Mouse (Mus musculus) midbrain, embryonic 16.5 days (tissue): Measurements from ENCODE around the gene Pde8b. TPM values are rescaled to one million over a fixed set of nuclear protein-coding genes. Genes with fewer than 3 reads are reported as not detected.

Experiments used
- ATAC-seq: fragments of 200-750 bp; cut with Nextera tagmentation; 2 replicates; pipeline ENCODE4 v1.8.0; 2017; ENCODE audit warnings: moderate TSS enrichment
- H3K27ac ChIP-seq: fragments of 300-500 bp; sonication (generic); 2 replicates; pipeline ENCODE4 v1.5.1; 2014; ENCODE audit warnings: mild to moderate bottlenecking, low read length, mixed read lengths
- H3K27me3 ChIP-seq: fragments of 300-500 bp; sonication (generic); 2 replicates; pipeline ENCODE4 v1.6.1; 2014; ENCODE audit warnings: low read depth, low read length, mixed read lengths; ENCODE audit not compliant: control insufficient read depth, insufficient read depth
- H3K36me3 ChIP-seq: fragments of 300-500 bp; sonication (generic); 2 replicates; pipeline ENCODE4 v1.6.1; 2014; ENCODE audit warnings: mild to moderate bottlenecking, low read length, moderate library complexity, mixed read lengths; ENCODE audit not compliant: control insufficient read depth, insufficient read depth
- H3K4me1 ChIP-seq: fragments of 300-500 bp; sonication (generic); 2 replicates; pipeline ENCODE4 v1.6.1; 2014; ENCODE audit warnings: mild to moderate bottlenecking, low read length, mixed read lengths; ENCODE audit not compliant: control insufficient read depth, insufficient read depth
- H3K4me2 ChIP-seq: fragments of 300-500 bp; sonication (generic); 2 replicates; pipeline ENCODE4 v1.6.1; 2014; ENCODE audit warnings: mild to moderate bottlenecking, low read length, mixed read lengths
- H3K4me3 ChIP-seq: fragments of 300-500 bp; sonication (generic); 2 replicates; pipeline ENCODE4 v1.5.1; 2014; ENCODE audit warnings: low read depth, mild to moderate bottlenecking, low read length, moderate library complexity, mixed read lengths
- H3K9ac ChIP-seq: fragments of 300-500 bp; sonication (generic); 2 replicates; pipeline ENCODE4 v1.6.1; 2014; ENCODE audit warnings: low read depth, low read length, mixed read lengths
- H3K9me3 ChIP-seq: fragments of 300-500 bp; sonication (generic); replicated peaks from 2 replicates; pipeline ENCODE4 v1.6.1; 2014; ENCODE audit warnings: mild to moderate bottlenecking, low read length, mixed read lengths; ENCODE audit not compliant: control insufficient read depth, poor library complexity, severe bottlenecking
- WGBS: fragments of 180-500 bp; shearing (Covaris S2); extraction: QIAGEN DNeasy Blood & Tissue Kit; methylation state at CpG from one replicate; pipeline ENCODE4 v1.1.7; 2014; 5-methylcytosine and 5-hydroxymethylcytosine counted together
- polyA plus RNA-seq: library from polyadenylated mRNA; unstranded; fragments of >200 nt; fragmentation: Nextera tagmentation; extraction: Ambion mirVana; gene quantifications from 2 replicates; pipeline ENCODE4 v1.2.1, GENCODE M21; 2015

Pde8b gene
- polyA plus RNA-seq, 1 experiment from 2014 or later: 11.0 TPM

- Histone ChIP-seq H3K4me3 (no peak overlapping the region), H3K9ac (no peak overlapping the region), H3K36me3 (no peaks in the 10 kb centered on the region), H3K4me2 (no peak overlapping the region), H3K27ac (no peak overlapping the region), H3K9me3 (no peaks in the 10 kb centered on the region), H3K27me3 (no peaks in the 10 kb centered on the region), H3K4me1 (no peaks in the 10 kb centered on the region)
- whole genome bisulfite sequencing: 63% methylated on average over 1 of the region's 1 CpGs
- no peak for ATAC-seq
Observed at GRCm38 (mm10) chr13:95260391-95260790, 10.3 kb upstream of the Pde8b start.

GRCm38 (mm10) chr13:95257083-95257482 lies 6.9 kb upstream of the Pde8b start:
- Histone ChIP-seq H3K9me3 (no peaks in the 10 kb centered on the region), H3K27ac (no peak overlapping the region), H3K27me3 (no peaks in the 10 kb centered on the region), H3K4me1 (no peaks in the 10 kb centered on the region), H3K9ac (no peak overlapping the region), H3K4me3 (no peak overlapping the region), H3K36me3 (no peaks in the 10 kb centered on the region), H3K4me2 (no peak overlapping the region)
- ATAC-seq: no peak
- WGBS: 85% methylated on average over 6 of the region's 6 CpGs

DNA sequence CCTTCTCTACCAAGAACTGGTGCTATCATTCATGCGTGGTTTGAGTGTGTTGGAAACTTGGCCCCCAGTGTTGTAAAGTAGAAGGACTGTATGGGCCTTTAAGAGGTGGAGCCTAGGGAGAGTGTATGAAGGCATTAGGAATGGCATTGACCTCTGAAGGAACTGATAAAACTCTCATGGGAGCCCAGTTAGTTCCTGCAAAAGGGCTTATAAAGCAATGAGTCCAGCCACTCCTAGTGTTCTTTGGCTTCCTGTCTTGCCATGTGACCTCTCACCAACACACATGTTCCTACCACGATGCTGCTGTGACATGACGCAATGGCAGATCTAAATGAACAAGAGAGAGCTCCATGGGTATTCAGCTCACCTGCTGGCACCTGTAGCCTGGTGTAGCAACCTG lies 4.9 kb upstream of the Pde8b start:
- no peak for ATAC-seq
- Histone ChIP-seq H3K4me3 (no peak overlapping the region), H3K36me3 (no peaks in the 10 kb centered on the region), H3K27ac (no peak overlapping the region), H3K9ac (no peak overlapping the region), H3K4me1 (peaks cover 3% of the 10 kb centered on the region; the same call in 1 of the 2 replicates), H3K9me3 (no peaks in the 10 kb centered on the region), H3K27me3 (no peaks in the 10 kb centered on the region), H3K4me2 (no peak overlapping the region)
- WGBS: 95% methylated on average over 3 of the region's 3 CpGs

DNA sequence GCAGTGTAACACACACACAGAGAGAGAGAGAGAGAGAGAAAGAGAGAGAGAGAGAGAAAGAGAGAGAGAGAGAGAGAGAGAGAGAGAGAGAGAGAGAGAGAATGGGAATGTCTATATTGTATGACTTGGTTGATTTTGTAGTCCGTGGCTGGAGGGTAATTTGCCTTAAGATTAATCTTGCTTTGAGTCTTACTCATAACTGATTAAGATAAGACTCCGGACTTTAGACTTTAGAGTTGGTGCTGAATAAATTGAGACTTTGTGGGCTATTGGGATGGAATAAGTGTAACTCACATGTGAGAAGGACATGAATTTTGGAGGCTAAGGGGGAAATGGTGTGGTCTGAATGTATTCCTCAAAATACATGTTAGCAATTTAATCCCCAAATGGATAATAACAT lies 7.1 kb downstream of the Pde8b start:
- H3K9me3 ChIP-seq: peaks cover 2% of the 10 kb centered on the region; the same call in 1 of the 2 replicates
- H3K4me1 ChIP-seq: no peaks in the 10 kb centered on the region
- H3K36me3 ChIP-seq: no peaks in the 10 kb centered on the region
- no peak overlapping the region for H3K9ac ChIP-seq
- WGBS: 83% methylated on average over 2 of the region's 2 CpGs
- no peaks in the 10 kb centered on the region for H3K27me3 ChIP-seq
- no peak for ATAC-seq
- H3K4me3 ChIP-seq: no peak overlapping the region
- no peak overlapping the region for H3K27ac ChIP-seq
- H3K4me2 ChIP-seq: no peak overlapping the region

DNA sequence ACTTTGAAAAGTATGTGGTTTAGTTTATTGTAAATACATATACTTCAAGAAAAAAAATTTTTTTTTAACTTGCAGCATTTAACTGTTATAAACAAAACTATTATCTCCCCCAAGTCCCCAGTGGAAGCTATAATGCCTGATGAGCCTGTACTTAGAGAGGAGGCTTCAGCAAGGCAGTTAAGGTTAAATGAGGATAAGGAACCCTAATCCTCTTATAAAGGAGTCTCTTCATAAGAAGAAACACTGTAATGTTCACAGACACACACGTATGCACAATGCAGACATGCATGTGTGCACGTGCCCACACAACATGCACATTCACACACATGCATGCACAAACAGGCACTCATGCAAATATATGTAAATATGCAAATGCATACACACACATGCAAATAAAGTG lies 12.6 kb downstream of the Pde8b start:
- Histone ChIP-seq H3K27me3 (no peaks in the 10 kb centered on the region), H3K4me3 (no peak overlapping the region), H3K27ac (no peak overlapping the region), H3K4me2 (no peak overlapping the region), H3K9ac (no peak overlapping the region), H3K9me3 (peaks cover 2% of the 10 kb centered on the region; the same call in 1 of the 2 replicates), H3K4me1 (no peaks in the 10 kb centered on the region), H3K36me3 (no peaks in the 10 kb centered on the region)
- ATAC-seq: no peak
- WGBS: 83% methylated on average over 2 of the region's 2 CpGs

DNA sequence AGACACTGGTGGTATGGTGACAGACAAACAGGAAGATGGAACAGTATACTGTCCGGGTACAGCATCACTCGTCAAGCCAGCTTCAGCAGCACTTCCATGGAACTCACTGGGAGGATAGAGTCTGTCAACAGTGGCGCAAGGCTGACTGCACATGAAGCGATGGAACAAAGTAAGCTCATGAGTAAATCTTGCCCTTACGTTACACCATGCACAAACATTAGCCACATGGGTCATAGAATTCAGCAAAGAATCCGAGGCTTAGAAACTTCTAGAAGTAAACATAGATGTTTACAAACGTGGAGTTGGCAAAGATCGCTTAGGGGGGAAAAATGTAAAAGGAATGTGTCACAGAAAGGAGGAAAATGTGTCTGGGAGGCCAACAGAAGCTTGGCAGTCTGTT lies 14.9 kb downstream of the Pde8b start:
- Histone ChIP-seq H3K4me1 (no peaks in the 10 kb centered on the region), H3K27ac (no peak overlapping the region), H3K4me2 (no peak overlapping the region), H3K4me3 (no peak overlapping the region), H3K36me3 (no peaks in the 10 kb centered on the region), H3K9ac (no peak overlapping the region), H3K9me3 (no peaks in the 10 kb centered on the region; the same call in 1 of the 2 replicates), H3K27me3 (no peaks in the 10 kb centered on the region)
- ATAC-seq: no peak
- WGBS: 79% methylated on average over 8 of the region's 8 CpGs

DNA sequence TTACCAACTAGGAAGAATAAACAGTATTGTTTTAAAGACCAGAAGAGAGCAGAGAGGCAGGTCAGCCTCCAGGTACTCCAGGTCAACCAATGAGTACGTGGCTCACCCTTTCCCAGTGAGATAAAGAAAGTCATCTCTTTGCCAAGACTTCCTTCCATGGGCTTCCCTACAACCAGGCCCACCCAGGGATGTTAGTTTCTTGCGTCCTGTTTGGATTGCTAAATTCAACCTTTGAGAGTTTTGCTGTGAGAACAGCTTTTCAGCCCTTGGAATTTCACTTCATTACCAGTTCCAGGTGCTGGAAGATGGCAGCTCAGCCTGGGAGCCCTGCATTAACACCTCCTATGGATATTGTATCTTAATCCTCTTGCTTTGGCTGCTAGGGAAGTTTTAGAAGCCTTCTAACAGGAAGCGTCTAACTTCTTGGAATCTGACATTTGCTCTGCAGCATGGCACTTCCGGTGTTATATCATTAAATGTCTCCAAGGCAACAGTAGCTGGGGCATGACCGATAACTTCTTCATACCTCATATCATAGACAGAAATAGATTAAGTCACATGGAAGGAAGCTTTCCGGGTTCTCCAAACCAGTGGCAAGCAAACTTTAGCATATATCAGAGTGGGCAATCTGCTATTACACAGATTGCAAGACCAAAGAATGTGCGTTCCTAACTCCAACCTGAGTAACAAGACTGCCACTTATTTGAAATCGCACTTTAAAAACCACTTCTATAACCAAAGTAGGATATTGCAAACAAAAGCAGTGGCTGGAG lies 18.6 kb downstream of the Pde8b start:
- no peak overlapping the region for H3K9ac ChIP-seq
- H3K4me3 ChIP-seq: no peak overlapping the region
- no peak overlapping the region for H3K27ac ChIP-seq
- WGBS: 84% methylated on average over 8 of the region's 8 CpGs
- no peaks in the 10 kb centered on the region for H3K36me3 ChIP-seq
- H3K9me3 ChIP-seq: no peaks in the 10 kb centered on the region
- H3K4me2 ChIP-seq: no peak overlapping the region
- ATAC-seq: no peak
- H3K4me1 ChIP-seq: no peaks in the 10 kb centered on the region
- no peaks in the 10 kb centered on the region for H3K27me3 ChIP-seq

DNA sequence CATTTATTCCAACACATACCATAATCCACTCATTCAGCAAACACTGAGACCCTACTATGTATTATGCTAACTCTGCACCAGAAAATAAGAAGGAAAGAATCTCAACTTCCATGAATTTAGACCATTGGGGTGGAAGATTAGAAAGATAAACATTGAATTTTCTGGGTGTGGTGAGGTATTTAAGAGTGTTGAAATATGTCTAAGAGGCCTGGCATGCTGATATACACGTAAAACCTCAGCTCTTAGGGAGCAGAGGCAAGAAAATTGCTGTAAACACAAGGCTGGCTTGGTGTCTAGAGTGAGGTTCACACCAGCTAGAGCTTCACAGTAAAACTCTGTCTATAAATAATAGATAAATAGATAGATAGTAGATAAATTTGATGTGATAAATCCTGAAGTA lies 19.8 kb downstream of the Pde8b start:
- Histone ChIP-seq H3K9me3 (no peaks in the 10 kb centered on the region), H3K27me3 (no peaks in the 10 kb centered on the region), H3K27ac (no peak overlapping the region), H3K9ac (no peak overlapping the region), H3K4me1 (no peaks in the 10 kb centered on the region), H3K36me3 (no peaks in the 10 kb centered on the region), H3K4me2 (no peak overlapping the region), H3K4me3 (no peak overlapping the region)
- no peak for ATAC-seq
- 87% methylated on average over 1 of the region's 1 CpGs for WGBS

- no peak overlapping the region for H3K27ac ChIP-seq
- H3K9ac ChIP-seq: no peak overlapping the region
Observed at GRCm38 (mm10) chr13:95224491-95224890, 25.6 kb downstream of the Pde8b start.

More at GRCm38 (mm10) chr13:95224491-95224890, 25.6 kb downstream of the Pde8b start:
- H3K36me3 ChIP-seq: no peaks in the 10 kb centered on the region
- ATAC-seq: no peak
- 86% methylated on average over 2 of the region's 2 CpGs for WGBS
- no peak overlapping the region for H3K4me2 ChIP-seq
- no peaks in the 10 kb centered on the region for H3K4me1 ChIP-seq
- no peaks in the 10 kb centered on the region for H3K9me3 ChIP-seq
- H3K4me3 ChIP-seq: no peak overlapping the region
- no peaks in the 10 kb centered on the region for H3K27me3 ChIP-seq
